Mouse (Mus musculus): Measurements from ENCODE around the gene Mrpl1. TPM values are rescaled to one million over a fixed set of nuclear protein-coding genes. Genes with fewer than 3 reads are reported as not detected.

Mrpl1 gene
- polyA plus RNA-seq, 1 experiment = 14.4 TPM

DNA sequence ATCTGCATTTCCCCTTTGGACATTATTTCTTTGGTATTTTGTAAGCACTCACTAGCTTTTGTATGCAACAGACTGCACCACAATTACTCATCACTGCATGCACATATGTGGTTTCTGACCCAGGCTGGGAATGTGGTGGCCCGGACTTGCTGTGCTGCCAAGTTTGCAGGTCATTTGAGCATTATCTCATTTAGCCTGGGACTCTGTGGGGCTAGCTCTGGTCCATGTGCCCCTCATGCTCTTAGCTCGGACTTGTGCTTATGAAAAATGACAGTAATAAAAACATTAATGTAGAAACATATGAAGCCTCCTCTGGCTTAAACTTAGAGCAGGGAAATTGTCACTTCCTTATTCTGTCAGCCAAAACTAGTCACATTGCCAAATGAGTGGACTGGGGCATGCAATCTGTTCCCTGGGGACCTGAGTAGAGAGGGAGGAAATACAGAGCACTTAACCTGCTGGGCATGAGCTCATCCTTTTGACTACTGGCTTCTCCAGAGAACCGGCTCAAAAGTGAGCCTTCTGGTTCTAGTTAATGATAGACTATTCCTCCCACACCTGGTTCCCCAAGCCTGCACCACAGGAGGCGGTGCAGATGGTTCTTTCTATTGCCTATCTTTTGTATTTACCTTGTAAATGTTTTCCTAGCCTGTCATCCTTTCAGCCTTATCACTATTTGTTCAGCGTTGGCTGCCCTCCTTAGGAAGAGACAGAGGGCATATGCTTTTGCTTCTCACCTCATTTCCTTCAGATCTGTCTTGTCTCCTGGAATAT is 12.7 kb downstream of the Mrpl1 start:
- Histone ChIP-seq H3K4me1 (ENCODE audit: control insufficient read depth, insufficient read depth, low read length) (peaks cover 12% of the 10 kb centered on the region), H3K4me3 (ENCODE audit: insufficient read depth, low read length) (no peak overlapping the region), H3K27ac (ENCODE audit: insufficient read depth, low read length) (peak overlapping the region; percentile 0)
- TF ChIP-seq CTCF (IDR thresholded peaks at IDR 0.05; ENCODE audit: borderline replicate concordance, insufficient read depth, low read length) (no peak), POLR2A (IDR thresholded peaks at IDR 0.05; ENCODE audit: low read depth, low read length) (no peak)

DNA sequence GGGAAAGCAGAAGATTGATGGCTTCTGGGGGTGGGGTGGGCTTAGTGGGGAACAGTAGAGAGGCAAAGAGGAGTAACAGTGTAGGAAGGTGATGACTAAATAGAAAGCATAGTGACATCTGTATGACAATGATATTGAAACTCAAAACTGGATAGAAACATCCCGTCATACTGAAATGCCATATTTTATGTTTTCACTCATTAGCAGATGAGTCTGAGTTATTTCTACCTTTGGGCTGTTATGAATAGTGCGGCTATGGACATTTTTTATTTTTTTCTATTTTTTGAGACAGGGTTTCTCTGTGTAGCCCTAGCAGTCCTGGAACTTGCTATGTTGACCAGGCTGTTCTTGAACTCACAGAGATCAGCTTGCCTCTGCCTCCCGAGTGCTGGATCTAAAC is 13.7 kb downstream of the Mrpl1 start:
- Histone ChIP-seq H3K27ac (ENCODE audit: insufficient read depth, low read length) (no peak overlapping the region), H3K4me3 (ENCODE audit: insufficient read depth, low read length) (no peak overlapping the region), H3K4me1 (ENCODE audit: control insufficient read depth, insufficient read depth, low read length) (peaks cover 12% of the 10 kb centered on the region)
- TF ChIP-seq CTCF (IDR thresholded peaks at IDR 0.05; ENCODE audit: borderline replicate concordance, insufficient read depth, low read length) (no peak), POLR2A (IDR thresholded peaks at IDR 0.05; ENCODE audit: low read depth, low read length) (no peak)

DNA sequence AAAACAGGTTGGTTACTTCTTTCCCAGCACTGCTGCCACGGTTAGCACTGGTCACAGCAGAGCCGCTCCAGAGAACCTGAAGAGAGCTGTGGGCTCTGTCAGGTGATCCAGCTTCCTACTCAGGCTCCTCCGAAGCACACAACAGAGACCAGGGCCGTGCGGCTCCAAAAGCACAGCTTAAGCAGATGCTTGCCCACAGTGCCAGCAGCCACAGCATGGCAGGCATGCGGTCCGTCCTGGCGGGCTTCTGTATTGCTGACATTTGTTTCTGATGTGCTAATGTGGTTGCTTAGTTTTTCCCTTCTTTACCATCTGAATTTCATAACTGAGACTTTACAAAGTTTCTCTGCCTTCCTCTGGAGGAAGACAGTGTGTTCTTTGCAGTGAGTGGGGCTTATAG is 17.2 kb downstream of the Mrpl1 start:
- peaks cover 6% of the 10 kb centered on the region; the same call in 1 of the 2 replicates for H3K4me1 ChIP-seq (ENCODE audit: control insufficient read depth, insufficient read depth, low read length)
- no peak overlapping the region for H3K27ac ChIP-seq (ENCODE audit: insufficient read depth, low read length)
- no peak for TF ChIP-seq CTCF (IDR thresholded peaks at IDR 0.05; ENCODE audit: borderline replicate concordance, insufficient read depth, low read length)
- no peak for TF ChIP-seq POLR2A (IDR thresholded peaks at IDR 0.05; ENCODE audit: low read depth, low read length)
- no peak overlapping the region for H3K4me3 ChIP-seq (ENCODE audit: insufficient read depth, low read length)

DNA sequence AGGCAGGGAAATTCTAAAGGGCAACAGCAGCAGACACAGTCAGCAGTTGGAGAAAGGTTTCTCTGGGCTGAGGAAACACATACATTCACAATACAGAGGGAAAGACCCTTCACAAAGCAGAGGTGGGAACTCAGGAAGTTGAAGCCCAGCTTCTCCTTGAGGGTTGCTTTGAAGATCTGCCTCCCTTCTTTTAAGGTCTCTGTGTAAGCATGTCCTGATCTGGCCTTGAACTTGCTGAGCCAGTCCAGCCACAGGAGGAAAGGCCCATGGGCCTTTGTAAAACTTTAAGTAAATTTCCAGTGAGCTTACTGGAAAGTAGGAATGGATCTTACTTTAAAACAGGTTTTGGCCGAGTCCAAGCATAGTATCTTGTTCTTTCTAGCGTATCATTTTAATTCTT is 19.7 kb downstream of the Mrpl1 start:
- H3K4me3 ChIP-seq (ENCODE audit: insufficient read depth, low read length) = no peak overlapping the region
- H3K4me1 ChIP-seq (ENCODE audit: control insufficient read depth, insufficient read depth, low read length) = no peaks in the 10 kb centered on the region
- TF ChIP-seq POLR2A (IDR thresholded peaks at IDR 0.05; ENCODE audit: low read depth, low read length) = no peak
- TF ChIP-seq CTCF (IDR thresholded peaks at IDR 0.05; ENCODE audit: borderline replicate concordance, insufficient read depth, low read length) = no peak
- no peak overlapping the region for H3K27ac ChIP-seq (ENCODE audit: insufficient read depth, low read length)

DNA sequence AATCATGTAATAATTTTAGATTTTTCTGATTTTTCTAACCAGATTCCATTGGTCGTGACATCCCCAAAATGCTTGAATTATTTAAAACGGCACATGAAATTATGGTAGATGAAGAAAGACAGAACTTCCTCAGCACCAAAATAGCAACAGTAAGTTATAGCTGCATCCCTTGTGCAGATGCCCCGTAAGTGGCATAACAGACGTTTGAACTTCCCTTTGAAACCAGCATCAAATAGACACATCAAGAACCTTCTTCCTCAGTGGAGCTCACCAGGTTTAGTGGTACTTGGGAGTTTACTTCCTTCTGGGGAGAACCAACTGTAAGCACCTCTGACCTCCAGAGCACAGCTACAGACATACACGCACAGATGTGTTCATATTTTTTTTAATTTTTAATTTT is 29.5 kb downstream of the Mrpl1 start:
- Histone ChIP-seq H3K27ac (ENCODE audit: insufficient read depth, low read length) (no peak overlapping the region), H3K4me1 (ENCODE audit: control insufficient read depth, insufficient read depth, low read length) (no peaks in the 10 kb centered on the region), H3K4me3 (ENCODE audit: insufficient read depth, low read length) (no peak overlapping the region)
- TF ChIP-seq POLR2A (IDR thresholded peaks at IDR 0.05; ENCODE audit: low read depth, low read length) (no peak), CTCF (IDR thresholded peaks at IDR 0.05; ENCODE audit: borderline replicate concordance, insufficient read depth, low read length) (no peak)

DNA sequence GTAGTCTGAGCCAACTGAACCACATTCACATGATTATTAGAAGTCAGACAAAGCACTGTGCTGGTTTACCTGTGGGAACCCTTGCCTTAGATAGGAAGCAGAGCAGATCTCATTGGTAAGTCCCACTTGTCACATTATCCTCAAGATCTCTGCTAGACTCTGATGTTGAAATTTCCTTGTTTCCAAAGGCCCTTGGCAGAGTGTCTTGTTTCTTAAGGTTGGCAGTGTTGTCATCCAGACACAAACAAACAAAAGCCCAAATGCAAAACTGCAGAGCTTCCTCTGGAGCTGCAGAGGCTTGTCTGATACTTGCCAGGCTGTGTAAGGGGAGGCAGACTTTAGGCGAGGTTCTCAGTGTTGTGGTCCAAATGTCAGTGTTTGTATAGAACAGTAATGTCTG is 31.6 kb downstream of the Mrpl1 start:
- H3K27ac ChIP-seq (ENCODE audit: insufficient read depth, low read length) = no peak overlapping the region
- H3K4me1 ChIP-seq (ENCODE audit: control insufficient read depth, insufficient read depth, low read length) = no peaks in the 10 kb centered on the region
- TF ChIP-seq POLR2A (IDR thresholded peaks at IDR 0.05; ENCODE audit: low read depth, low read length) (no peak), CTCF (IDR thresholded peaks at IDR 0.05; ENCODE audit: borderline replicate concordance, insufficient read depth, low read length) (no peak)
- no peak overlapping the region for H3K4me3 ChIP-seq (ENCODE audit: insufficient read depth, low read length)

DNA sequence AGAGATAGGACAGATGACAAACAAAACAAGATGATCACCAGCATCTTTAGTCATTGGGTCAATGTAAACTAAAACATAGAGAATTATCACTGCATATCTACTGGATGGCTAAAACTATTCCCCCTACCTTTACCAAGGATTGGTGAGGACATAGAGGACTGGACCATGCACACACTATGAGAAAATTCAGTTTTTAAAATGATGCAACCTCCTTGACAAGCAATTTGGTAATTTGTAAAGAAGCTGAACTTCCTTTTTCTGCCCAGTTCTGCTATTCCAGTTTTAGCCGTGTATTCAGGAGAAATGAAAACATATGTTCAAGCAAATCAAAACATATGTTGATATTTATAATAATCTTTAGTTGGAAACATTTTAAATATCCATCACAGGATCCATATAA is 35.2 kb downstream of the Mrpl1 start:
- Histone ChIP-seq H3K4me1 (ENCODE audit: control insufficient read depth, insufficient read depth, low read length) (no peaks in the 10 kb centered on the region), H3K4me3 (ENCODE audit: insufficient read depth, low read length) (no peak overlapping the region), H3K27ac (ENCODE audit: insufficient read depth, low read length) (no peak overlapping the region)
- TF ChIP-seq CTCF (IDR thresholded peaks at IDR 0.05; ENCODE audit: borderline replicate concordance, insufficient read depth, low read length) = no peak
- TF ChIP-seq POLR2A (IDR thresholded peaks at IDR 0.05; ENCODE audit: low read depth, low read length) = no peak

DNA sequence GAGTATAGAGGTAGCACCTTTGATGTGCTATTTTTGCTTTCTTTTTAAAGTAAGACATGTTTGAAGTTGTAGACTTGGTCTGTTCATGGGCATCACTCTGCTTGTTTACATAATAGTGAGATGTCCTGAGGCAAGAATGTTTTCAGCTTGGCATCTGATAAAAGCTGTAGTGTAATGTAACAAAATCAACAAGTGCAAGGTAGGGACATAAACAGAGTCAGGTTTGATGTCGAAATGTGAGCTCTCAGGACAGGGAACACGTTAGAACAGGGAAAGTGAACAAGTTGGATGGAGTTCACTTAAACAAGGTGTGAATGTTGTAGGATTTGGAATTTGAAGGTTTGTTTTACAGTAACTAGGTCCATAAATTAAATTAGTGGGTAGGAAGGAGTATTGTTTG is 44.7 kb downstream of the Mrpl1 start:
- no peak overlapping the region for H3K4me3 ChIP-seq (ENCODE audit: insufficient read depth, low read length)
- TF ChIP-seq CTCF (IDR thresholded peaks at IDR 0.05; ENCODE audit: borderline replicate concordance, insufficient read depth, low read length) (no peak), POLR2A (IDR thresholded peaks at IDR 0.05; ENCODE audit: low read depth, low read length) (no peak)
- no peak overlapping the region for H3K27ac ChIP-seq (ENCODE audit: insufficient read depth, low read length)
- H3K4me1 ChIP-seq (ENCODE audit: control insufficient read depth, insufficient read depth, low read length) = no peaks in the 10 kb centered on the region

DNA sequence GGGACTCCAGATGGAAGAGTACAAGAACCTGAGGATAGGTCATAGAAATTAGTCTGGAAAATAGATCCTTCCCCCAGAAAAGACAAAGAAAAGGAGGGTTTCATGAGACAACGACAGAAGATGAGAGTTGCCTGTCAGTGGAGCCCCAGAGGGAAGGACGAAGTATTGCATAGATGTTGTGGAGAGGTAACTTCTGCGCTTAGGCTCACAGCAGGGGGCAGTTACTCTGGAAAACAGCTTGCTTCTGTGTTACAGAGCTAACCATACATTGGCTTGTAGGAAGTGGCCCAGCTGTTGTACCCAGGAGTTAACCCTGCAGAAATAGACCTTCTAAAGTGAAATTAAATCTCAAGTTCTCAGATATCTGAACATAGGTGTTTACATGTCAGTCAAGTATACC is 45.9 kb downstream of the Mrpl1 start:
- H3K4me1 ChIP-seq (ENCODE audit: control insufficient read depth, insufficient read depth, low read length) = no peaks in the 10 kb centered on the region
- no peak for TF ChIP-seq POLR2A (IDR thresholded peaks at IDR 0.05; ENCODE audit: low read depth, low read length)
- no peak for TF ChIP-seq CTCF (IDR thresholded peaks at IDR 0.05; ENCODE audit: borderline replicate concordance, insufficient read depth, low read length)
- no peak overlapping the region for H3K4me3 ChIP-seq (ENCODE audit: insufficient read depth, low read length)
- no peak overlapping the region for H3K27ac ChIP-seq (ENCODE audit: insufficient read depth, low read length)

DNA sequence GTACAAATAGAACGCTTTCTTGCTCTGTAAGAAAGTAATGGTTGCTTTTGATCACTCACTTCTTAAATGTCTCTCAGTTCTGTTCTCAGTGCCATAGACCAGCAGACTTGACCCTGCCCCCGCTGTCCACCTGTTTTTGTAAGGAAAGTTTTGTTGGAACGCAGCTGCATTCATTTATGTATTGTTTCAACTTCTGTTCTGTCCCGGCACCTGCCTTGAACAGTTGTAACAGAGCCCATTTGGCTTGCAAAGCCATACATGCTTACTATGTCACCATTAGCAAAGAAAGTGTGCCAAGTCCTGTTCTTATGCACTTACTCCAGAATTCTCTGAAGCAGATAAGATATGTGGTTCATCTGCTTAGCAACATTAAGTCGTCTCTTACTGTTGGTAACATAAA is 48.9 kb downstream of the Mrpl1 start:
- Histone ChIP-seq H3K4me1 (ENCODE audit: control insufficient read depth, insufficient read depth, low read length) (no peaks in the 10 kb centered on the region), H3K27ac (ENCODE audit: insufficient read depth, low read length) (no peak overlapping the region), H3K4me3 (ENCODE audit: insufficient read depth, low read length) (no peak overlapping the region)
- TF ChIP-seq CTCF (IDR thresholded peaks at IDR 0.05; ENCODE audit: borderline replicate concordance, insufficient read depth, low read length) (no peak), POLR2A (IDR thresholded peaks at IDR 0.05; ENCODE audit: low read depth, low read length) (no peak)
